Mouse (Mus musculus): ENCODE results near the gene Klf2.

Gene Klf2

DNA sequence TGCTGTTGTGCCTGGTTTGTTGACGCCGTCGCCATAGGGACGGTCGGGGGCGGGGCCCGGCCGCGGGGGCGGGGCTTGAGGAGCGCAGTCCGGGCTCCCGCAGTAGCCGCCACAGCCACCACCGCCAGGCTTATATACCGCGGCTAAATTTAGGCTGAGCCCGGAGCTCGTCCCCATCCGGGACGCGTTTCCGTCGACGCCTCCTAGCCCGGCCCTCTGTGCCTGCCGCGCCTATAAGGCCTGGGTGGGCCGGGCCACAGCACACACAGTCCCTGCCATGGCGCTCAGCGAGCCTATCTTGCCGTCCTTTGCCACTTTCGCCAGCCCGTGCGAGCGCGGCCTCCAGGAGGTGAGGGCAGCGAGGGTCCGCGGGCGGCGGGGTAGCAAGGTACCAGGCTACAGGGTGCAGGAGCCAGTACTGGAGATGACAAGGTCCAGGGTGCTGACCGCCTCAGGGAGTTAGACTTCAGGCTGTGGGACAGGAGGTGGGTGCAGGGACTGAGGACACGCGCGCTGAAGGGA lies at the start of gene Klf2:
TSS of gene Klf2 (plus strand) at position 233 of the 522 bp plus-strand sequence.
- in situ Hi-C loops (cut with MboI, MseI) = loop anchor here (10.0 kb wide), 1 partner anchor 54 kb away; no protein-coding TSS in a partner anchor

DNA sequence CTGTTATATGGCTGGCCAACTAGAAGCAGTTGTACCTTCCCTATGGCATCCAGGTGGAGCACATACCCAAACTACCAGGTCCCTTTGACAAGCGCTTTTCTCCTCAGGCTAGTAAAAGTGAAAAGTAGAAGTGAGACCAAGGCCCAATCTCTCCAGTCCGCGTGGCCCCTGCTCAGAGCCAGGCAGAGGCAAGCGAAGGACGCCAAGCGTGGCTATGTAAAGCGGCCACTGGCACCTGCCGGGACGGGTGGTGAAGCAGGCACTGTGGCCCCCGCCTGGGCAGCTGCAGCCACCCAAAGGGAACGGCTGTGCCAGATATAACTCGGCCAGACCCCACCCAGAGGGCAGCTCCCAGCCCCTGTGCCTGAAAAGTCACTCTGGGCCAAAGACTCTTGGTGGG lies 48.2 kb upstream of the Klf2 start:
- in situ Hi-C loops (cut with MboI, MseI) = no loop called here

DNA sequence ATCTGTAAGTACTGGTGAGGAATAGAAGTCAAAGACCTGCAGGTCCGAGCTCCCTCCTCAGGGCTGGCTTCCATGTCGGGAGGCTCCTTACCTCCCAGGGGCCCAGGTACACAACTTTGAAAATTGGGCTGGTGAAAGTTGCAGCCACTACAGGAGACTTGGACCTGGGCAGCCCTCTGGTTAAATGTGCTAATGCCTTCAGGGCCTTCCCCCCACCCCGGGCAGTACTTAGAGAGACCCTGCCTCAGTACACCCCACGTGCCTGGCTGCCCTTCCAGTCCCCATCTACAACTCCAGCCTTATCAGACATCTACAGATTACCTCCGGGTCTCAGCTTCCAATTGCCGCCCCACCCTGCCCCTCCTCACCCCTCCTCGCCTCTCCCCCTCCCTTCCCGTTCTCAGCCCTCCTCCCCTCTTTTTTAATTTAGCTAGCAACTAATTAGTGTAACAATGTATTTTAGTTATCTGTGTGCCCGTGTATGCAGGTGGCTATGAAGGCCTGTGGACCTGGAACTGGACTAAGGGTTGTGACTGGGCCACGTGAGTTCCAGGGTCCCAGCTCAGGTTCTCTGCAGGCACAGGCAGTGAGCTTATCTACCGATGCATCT lies 47.7 kb upstream of the Klf2 start:
- in situ Hi-C loops (cut with MboI, MseI) = no loop called here

- in situ Hi-C loops (cut with MboI, MseI) = no loop called here
Observed at GRCm38 (mm10) chr8:72271691-72272090, 47.1 kb upstream of the Klf2 start.

- in situ Hi-C loops (cut with MboI, MseI) = no loop called here
Observed at GRCm38 (mm10) chr8:72272361-72272760, 46.5 kb upstream of the Klf2 start.

DNA sequence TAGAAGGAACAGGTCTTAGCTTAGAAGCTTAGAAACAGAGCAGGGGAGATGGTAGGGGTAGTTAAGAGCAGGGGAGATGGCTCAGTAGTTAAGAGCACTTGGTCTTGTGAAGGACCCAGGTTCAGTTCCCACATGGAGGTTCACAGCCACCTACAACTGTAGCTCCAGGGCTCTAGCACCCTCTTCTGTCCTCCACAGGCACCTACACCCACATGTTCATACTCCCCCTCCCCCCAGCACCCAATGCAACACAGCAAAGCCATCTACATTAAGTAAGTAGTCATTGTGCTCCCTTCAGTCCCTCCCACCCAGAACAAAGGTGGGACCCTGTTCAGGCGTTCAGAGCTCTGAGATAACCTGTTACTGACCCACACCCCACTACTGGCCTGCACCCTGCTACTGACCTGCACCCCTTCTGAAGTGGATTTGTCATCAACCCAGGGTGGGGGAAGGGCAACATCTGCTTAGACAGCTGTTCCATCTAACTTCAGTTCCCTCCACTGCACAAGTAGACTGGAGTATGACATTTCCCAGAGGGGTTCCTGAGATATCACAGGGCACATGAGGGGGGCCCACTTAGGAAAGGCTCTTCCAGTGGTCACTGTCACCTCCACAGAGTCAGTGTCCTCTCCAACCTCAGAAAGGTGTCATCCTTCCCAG lies 45.6 kb upstream of the Klf2 start:
- in situ Hi-C loops (cut with MboI, MseI) = no loop called here

DNA sequence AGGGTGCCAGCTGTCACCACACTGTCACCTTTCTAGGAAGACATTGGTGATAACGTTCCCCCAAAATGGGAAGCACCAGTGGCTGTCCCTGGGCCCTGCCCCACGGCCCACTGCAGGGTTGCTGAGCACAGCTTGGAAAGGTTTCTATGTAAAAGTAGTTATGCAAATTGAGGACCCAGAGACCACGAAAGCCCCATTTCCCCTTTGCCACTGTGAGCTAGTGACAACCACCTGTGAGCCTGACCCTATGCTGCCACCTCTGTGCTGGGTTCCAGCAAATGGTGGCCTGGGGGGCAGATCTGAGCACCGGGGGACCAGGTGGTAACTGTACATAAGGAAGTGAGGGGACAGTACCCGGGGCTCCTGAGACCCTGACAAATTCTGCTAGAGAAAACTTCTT lies 45.0 kb upstream of the Klf2 start:
- in situ Hi-C loops (cut with MboI, MseI) = no loop called here

DNA sequence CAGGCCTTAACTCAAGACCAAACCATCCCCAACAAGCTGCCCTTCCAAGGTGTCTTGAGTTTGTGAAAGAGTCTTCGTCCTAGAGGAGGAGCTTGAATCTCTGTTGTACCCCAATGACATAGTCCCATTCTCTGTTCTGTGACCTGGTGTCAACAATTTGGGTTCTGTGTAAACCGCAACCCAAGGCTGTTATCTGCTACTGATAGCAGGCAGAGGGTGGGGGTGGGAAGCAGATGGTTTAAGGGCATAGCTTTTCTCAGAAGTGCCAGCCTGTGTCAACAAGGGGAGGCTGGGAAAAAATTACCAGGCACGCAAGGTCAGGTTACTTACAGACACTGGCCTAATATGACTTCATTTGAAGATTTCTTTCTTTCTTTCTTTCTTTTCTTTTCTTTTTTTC lies 41.6 kb upstream of the Klf2 start:
- in situ Hi-C loops (cut with MboI, MseI) = no loop called here

- in situ Hi-C loops (cut with MboI, MseI) = no loop called here
Observed at GRCm38 (mm10) chr8:72279151-72279550, 39.7 kb upstream of the Klf2 start.

- in situ Hi-C loops (cut with MboI, MseI) = no loop called here
Observed at GRCm38 (mm10) chr8:72281634-72282033, 37.2 kb upstream of the Klf2 start.

- in situ Hi-C loops (cut with MboI, MseI) = no loop called here
Observed at GRCm38 (mm10) chr8:72285285-72285684, 33.5 kb upstream of the Klf2 start.

- in situ Hi-C loops (cut with MboI, MseI) = no loop called here
Observed at GRCm38 (mm10) chr8:72289051-72289450, 29.8 kb upstream of the Klf2 start.

DNA sequence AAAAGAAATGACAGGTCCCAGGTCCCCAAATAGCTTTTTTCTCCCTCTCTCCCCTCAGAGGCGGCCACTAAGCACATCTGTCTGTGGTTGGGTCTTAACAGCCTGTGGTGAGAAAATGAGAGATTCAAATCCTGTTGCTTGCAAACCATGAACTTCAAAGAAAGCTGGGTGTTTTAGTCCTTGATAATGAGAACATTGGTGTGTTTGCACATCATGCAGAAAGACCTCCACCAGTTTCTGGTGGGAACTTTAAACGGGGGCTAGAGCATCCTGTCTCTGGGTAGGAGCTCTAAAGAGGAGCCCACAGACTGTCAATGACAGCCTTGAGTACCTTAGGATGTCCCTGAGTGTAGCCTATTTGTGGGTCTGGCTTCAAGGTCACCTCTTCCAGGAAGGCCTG lies 27.7 kb upstream of the Klf2 start:
- in situ Hi-C loops (cut with MboI, MseI) = no loop called here

DNA sequence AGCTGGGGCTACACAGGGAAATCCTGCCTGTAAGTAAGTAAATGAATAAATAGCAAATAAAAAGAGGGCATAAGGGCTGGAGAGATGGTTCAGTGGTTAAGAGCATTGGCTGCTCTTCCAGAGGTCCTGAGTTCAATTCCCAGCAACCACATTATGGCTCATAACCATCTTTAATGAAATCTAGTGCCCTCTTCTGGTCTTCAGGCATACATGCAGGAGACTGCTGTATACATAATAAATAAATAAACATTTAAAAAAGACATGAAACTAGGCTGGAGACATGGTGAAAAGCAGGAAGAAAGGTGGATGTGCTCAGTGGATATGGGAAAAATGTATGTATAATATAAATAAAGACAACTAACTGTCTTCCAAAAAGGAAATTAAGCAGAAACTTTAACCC lies 25.5 kb upstream of the Klf2 start:
- in situ Hi-C loops (cut with MboI, MseI) = no loop called here

DNA sequence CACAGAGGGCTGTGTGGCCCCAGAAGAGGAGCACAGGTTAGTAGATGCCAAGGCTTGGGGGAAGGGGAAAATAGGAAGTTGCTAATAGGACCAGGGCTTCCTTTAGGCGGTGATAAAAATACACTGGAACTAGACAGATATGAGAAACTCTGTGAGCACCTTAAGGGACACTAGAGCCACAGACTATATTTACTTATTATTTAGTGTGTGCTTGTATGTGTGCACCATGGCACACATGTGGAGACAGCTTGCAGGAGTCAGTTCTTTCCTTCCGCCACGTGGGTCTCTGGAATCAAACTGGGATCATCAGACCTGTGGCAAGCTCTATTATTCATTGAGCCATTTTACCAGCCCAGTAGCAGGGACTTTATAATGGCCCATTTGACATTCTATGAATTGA lies 23.7 kb upstream of the Klf2 start:
- in situ Hi-C loops (cut with MboI, MseI) = no loop called here

DNA sequence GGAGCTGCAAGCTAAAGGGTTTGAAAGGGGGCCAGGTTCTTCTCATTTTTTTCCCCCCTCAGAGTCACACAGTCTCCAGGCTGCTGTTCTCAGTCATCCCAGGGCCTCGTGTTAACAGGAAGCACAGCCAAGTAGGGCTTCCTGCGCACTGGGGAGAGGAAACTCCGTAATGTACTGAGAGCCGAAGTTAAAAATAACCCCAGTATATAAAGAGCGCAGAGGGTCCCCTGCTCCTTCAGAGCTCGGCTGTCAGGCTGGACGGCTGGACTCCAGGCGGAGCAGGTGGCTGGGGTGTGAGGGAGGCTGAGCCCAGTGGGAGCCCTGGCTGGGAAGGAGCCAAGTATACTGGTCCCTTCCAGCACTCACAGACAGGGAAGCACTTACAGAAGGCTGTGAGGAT lies 23.2 kb upstream of the Klf2 start:
- in situ Hi-C loops (cut with MboI, MseI) = no loop called here

GRCm38 (mm10) chr8:72296561-72296960 lies 22.3 kb upstream of the Klf2 start:
- in situ Hi-C loops (cut with MboI, MseI) = no loop called here

DNA sequence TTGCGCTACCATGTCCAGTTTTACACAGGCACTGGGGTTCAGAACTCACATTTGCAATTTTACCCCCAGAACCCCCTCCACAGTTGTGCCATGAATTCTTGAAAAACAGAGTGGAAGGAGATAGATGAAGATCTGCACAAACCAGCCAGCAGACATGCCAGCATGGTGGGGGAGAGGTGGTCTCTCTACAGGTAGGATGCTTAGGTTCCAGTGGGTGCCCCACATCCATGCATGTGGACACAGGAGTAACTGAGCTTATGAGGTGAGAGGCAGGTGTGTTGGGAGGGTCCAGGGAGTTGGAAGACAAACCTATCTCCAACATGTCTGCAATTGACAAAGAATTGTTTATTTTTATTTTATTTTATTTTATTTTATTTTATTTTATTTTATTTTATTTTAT lies 19.9 kb upstream of the Klf2 start:
- in situ Hi-C loops (cut with MboI, MseI) = no loop called here

DNA sequence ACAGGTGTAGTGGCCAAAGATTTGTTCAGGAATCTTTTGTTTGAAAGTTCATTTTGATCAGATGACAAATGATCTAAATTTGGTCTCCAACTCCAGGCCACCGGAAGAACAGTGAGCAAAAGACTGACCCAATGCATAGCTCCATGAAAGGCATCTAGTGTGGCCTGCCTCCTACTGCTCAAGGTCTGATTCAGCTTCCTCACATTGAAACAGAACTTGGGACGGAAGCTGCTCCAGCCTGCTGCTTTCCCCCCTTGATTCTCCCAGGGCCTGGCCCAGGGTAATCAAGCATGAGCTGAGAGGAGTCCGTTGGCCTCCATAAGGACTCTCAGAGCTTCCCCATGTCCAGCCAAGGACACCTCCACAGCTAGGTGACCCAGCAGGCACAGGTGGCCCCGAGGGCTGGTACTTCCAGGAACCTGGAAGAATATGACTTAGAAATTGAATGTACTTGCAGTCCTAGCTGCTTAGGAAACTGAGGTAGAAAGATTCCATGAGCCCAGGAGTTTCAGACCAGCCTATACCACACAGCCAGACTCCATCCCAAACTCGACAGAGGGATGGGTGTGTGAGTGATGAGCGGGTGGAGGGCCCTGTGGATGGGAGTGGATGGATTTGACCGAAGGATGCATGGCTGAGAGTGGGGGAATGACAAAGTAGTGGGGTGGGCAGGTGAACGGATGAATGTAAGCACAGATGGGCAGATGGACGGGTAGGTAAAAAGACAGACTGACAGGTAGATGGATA lies 18.0 kb upstream of the Klf2 start:
- in situ Hi-C loops (cut with MboI, MseI) = no loop called here

- in situ Hi-C loops (cut with MboI, MseI) = no loop called here
Observed at GRCm38 (mm10) chr8:72301497-72301896, 17.3 kb upstream of the Klf2 start.

GRCm38 (mm10) chr8:72302986-72303612 lies 15.7 kb upstream of the Klf2 start:
- in situ Hi-C loops (cut with MboI, MseI) = no loop called here

DNA sequence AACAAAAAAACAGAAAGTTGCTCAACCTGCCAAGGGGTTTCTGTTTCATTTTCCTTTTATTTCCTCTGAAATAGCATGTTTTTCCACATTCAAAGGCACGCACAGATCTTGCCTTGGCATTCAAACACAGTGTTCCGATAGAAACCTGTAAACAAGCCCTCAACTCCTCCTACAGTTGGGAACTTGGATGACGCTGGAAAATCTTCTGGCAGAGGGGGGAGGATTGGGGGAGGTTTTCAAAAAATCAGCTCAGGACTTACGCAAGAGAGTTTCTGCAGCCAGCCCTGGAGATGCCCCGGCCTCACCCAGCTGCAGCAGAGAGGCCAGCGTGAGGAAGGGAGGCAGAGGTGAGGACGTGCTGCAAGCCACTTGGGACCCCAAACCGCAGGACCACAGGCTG lies 15.2 kb upstream of the Klf2 start:
- in situ Hi-C loops (cut with MboI, MseI) = no loop called here
